ENCODE assay signal across 8 mouse cellular contexts in the genomic region with DNA sequence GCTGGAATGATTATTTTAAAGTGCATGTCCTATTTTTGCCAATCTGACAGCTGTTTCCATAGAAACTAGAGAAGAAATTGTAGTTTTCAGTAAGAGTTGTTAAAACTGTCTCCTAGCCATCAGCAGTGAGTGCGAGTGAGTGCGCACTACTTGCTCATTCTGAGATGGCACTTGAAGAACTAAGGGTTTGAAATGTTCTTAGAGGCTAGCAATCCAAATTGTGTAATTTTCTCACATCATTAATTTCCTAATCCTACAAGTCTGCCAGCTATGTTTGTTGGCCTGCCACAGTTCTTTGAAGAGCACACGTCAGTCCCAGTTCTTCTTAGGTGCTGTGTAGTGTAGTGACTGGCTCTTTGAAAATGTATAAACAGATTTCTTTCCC. TPM values are rescaled to one million over a fixed set of nuclear protein-coding genes. Genes with fewer than 3 reads are reported as not detected.
DNase-seq lines count a peak whose midpoint lies in the region; ATAC-seq and TF ChIP-seq lines count a peak whose summit lies in the region.

No protein-coding gene starts in this region.

- H3K9ac ChIP-seq in embryonic facial prominence, embryonic 13.5 days: 0 out of 2 replicates have a peak overlapping the region, but pooled peaks have one; percentile 87
- peak overlapping the region; percentile 76; the same call in 1 of the 2 replicates for H3K9ac ChIP-seq in intestine, embryonic 14.5 days (ENCODE audit: low read length)

- TF ChIP-seq POLR2A in thymus, adult 2 months (IDR thresholded peaks at IDR 0.05; ENCODE audit: control insufficient read depth, extremely low read depth, insufficient read depth, low read length, poor library complexity): no peak

- ATAC-seq in embryonic facial prominence, embryonic 13.5 days (ENCODE audit: insufficient number of reproducible peaks, insufficient read depth, low FRiP score, low TSS enrichment, low read depth): no peak
- ATAC-seq in intestine, embryonic 14.5 days (replicated peaks; ENCODE audit: low FRiP score, low TSS enrichment, low read depth): no peak

- H3K27ac ChIP-seq in embryonic facial prominence, embryonic 13.5 days: no peak overlapping the region
- H3K27ac ChIP-seq in intestine, embryonic 14.5 days (ENCODE audit: low read depth): peak overlapping the region; percentile 96; the same call in 1 of the 2 replicates
- H3K27ac ChIP-seq in midbrain, embryonic 10.5 days (replicated peaks): no peak overlapping the region
- H3K27ac ChIP-seq in thymus, adult 2 months (ENCODE audit: control insufficient read depth, insufficient read depth, low read length): no peak overlapping the region

- peak overlapping the region; percentile 67 for H3K4me3 ChIP-seq in embryonic facial prominence, embryonic 13.5 days
- peak overlapping the region; percentile 64 for H3K4me3 ChIP-seq in intestine, embryonic 14.5 days (ENCODE audit: low read depth, low read length)
- H3K4me3 ChIP-seq in midbrain, embryonic 10.5 days: peak overlapping the region; percentile 72
- H3K4me3 ChIP-seq in thymus, adult 2 months (ENCODE audit: control insufficient read depth, insufficient read depth, low read length): no peak overlapping the region

- no peaks in the 10 kb centered on the region for H3K36me3 ChIP-seq in embryonic facial prominence, embryonic 13.5 days
- no peaks in the 10 kb centered on the region for H3K36me3 ChIP-seq in intestine, embryonic 14.5 days (ENCODE audit: control insufficient read depth, insufficient read depth, low read length)
- no peaks in the 10 kb centered on the region for H3K36me3 ChIP-seq in midbrain, embryonic 10.5 days
- no peaks in the 10 kb centered on the region for H3K36me3 ChIP-seq in thymus, adult 2 months (ENCODE audit: control insufficient read depth, insufficient read depth, low read length)

- TF ChIP-seq CTCF in thymus, adult 2 months (IDR thresholded peaks at IDR 0.05; ENCODE audit: borderline replicate concordance, control insufficient read depth, extremely low read depth, insufficient read depth, low read length, poor library complexity): no peak

- H3K4me1 ChIP-seq in embryonic facial prominence, embryonic 13.5 days: peaks cover 5% of the 10 kb centered on the region
- H3K4me1 ChIP-seq in intestine, embryonic 14.5 days (replicated peaks; ENCODE audit: control insufficient read depth, insufficient read depth, low read length): peaks cover 4% of the 10 kb centered on the region
- H3K4me1 ChIP-seq in midbrain, embryonic 10.5 days: peaks cover 11% of the 10 kb centered on the region
- H3K4me1 ChIP-seq in thymus, adult 2 months (replicated peaks; ENCODE audit: control insufficient read depth, insufficient read depth, low read length): no peaks in the 10 kb centered on the region

- intact Hi-C loops in heart, postnatal 14 days (cut with DNase I): loop anchor here (5.0 kb wide), 1 partner anchor 97 kb away; a partner anchor contains a TSS

- WGBS in embryonic facial prominence, embryonic 13.5 days: 44% methylated on average over 3 of the region's 3 CpGs
- 50% methylated on average over 3 of the region's 3 CpGs for WGBS in intestine, embryonic 14.5 days
- 45% methylated on average over 3 of the region's 3 CpGs for WGBS in midbrain, embryonic 10.5 days
- 75% methylated on average over 3 of the region's 3 CpGs for WGBS in thymus, adult 2 months

- H3K4me2 ChIP-seq in embryonic facial prominence, embryonic 13.5 days: peak overlapping the region; percentile 54
- peak overlapping the region; percentile 58 for H3K4me2 ChIP-seq in intestine, embryonic 14.5 days (ENCODE audit: low read length)

- no peaks in the 10 kb centered on the region for H3K9me3 ChIP-seq in embryonic facial prominence, embryonic 13.5 days
- H3K9me3 ChIP-seq in intestine, embryonic 14.5 days (ENCODE audit: control insufficient read depth, low read length): no peaks in the 10 kb centered on the region
- H3K9me3 ChIP-seq in midbrain, embryonic 10.5 days (replicated peaks): no peaks in the 10 kb centered on the region

- DNase-seq in heart, adult 18-20 months: peak; percentile 4 to 19
- DNase-seq in heart, postnatal 14 days: no peak
- DNase-seq in intestine, embryonic 14.5 days (ENCODE audit: low spot score): no peak
- DNase-seq in midbrain, embryonic 10.5 days (ENCODE audit: low spot score): no peak
- no peak for DNase-seq in yolk sac, embryonic 10.5 days (ENCODE audit: low spot score)
- DNase-seq in thymus, adult 2 months: no peak
- DNase-seq in layer of hippocampus, adult 8-10 months (ENCODE audit: low spot score in 2 of 2): no peak

- H3K27me3 ChIP-seq in embryonic facial prominence, embryonic 13.5 days: no peaks in the 10 kb centered on the region
- no peaks in the 10 kb centered on the region for H3K27me3 ChIP-seq in intestine, embryonic 14.5 days (replicated peaks; ENCODE audit: control insufficient read depth, insufficient read depth, low read length)
- no peaks in the 10 kb centered on the region for H3K27me3 ChIP-seq in midbrain, embryonic 10.5 days (ENCODE audit: low read depth, poor library complexity, severe bottlenecking)
- no peaks in the 10 kb centered on the region for H3K27me3 ChIP-seq in thymus, adult 2 months (ENCODE audit: control insufficient read depth, insufficient read depth, low read length)

RNA-seq across cellular contexts. Expression of a gene that starts 0.9 kb away (rescaled TPM):
- 10 to 100 TPM; 32.1 to 36.0 TPM for total RNA-seq in heart, adult 18-20 months (2021)
- total RNA-seq in heart, postnatal 14 days (2021): 10 to 100 TPM; 24.5 to 25.2 TPM
- 14.9 and 17.9 TPM in 2 replicates for polyA plus RNA-seq in embryonic facial prominence, embryonic 13.5 days (2015; fragmentation: Nextera tagmentation; extraction: Ambion mirVana)
- polyA plus RNA-seq in intestine, embryonic 14.5 days (2014; fragmentation: Nextera tagmentation; extraction: Ambion mirVana): 18.6 and 22.7 TPM in 2 replicates
- polyA plus RNA-seq in midbrain, embryonic 10.5 days (2016; fragmentation: Nextera tagmentation; extraction: Ambion mirVana): 15.9 and 16.8 TPM in 2 replicates
- 32.2 and 37.0 TPM in 2 replicates for polyA plus RNA-seq in thymus, adult 2 months (2012; rRNA removed)
- 10 to 100 TPM in 2 of 4 experiments, 1 to 10 TPM in 2; 8.3 to 11.1 (median 10.0) TPM for total RNA-seq in layer of hippocampus, adult 8-10 months (2022)

RNA-seq across cellular contexts. Expression of a gene that starts 23.9 kb away (rescaled TPM):
- not detected for total RNA-seq in heart, adult 18-20 months (2021)
- total RNA-seq in heart, postnatal 14 days (2021): not detected
- polyA plus RNA-seq in embryonic facial prominence, embryonic 13.5 days (2015; fragmentation: Nextera tagmentation; extraction: Ambion mirVana): not detected in 2 replicates
- not detected in 2 replicates for polyA plus RNA-seq in intestine, embryonic 14.5 days (2014; fragmentation: Nextera tagmentation; extraction: Ambion mirVana)
- polyA plus RNA-seq in midbrain, embryonic 10.5 days (2016; fragmentation: Nextera tagmentation; extraction: Ambion mirVana): not detected in 2 replicates
- polyA plus RNA-seq in thymus, adult 2 months (2012; rRNA removed): not detected in 2 replicates
- total RNA-seq in layer of hippocampus, adult 8-10 months (2022): not detected

Comparison
In these comparisons a context has a peak if more than half of its experiments do, and no peak if none do; other contexts are left out.
1. DNase-seq: peak in heart, adult 18-20 months (2 of 2); none in heart, postnatal 14 days (0 of 2), intestine, embryonic 14.5 days (single experiment), midbrain, embryonic 10.5 days (single experiment), yolk sac, embryonic 10.5 days (single experiment), thymus, adult 2 months (single experiment) and layer of hippocampus, adult 8-10 months (0 of 2).